In genomic region chr12:50593481-50593880, GRCm38 (mm10) we compare ENCODE assay signal across 23 mouse cellular contexts.
"Had no signal": no experiment of that assay in that cellular context is flagged by ENCODE, and none has a peak within 500 bp of the region (broad histone marks: within the 10 kb centered on the region; RNA-seq: fewer than 3 reads in every experiment).

No protein-coding gene starts in this region.

- ATAC-seq: forebrain, postnatal 0 days; hindbrain, postnatal 0 days; intestine, embryonic 16.5 days had no signal

- H3K9ac ChIP-seq: forebrain, postnatal 0 days; heart, embryonic 13.5 days; heart, embryonic 15.5 days; hindbrain, embryonic 13.5 days; hindbrain, embryonic 15.5 days; limb, embryonic 13.5 days; limb, embryonic 15.5 days had no signal

- H3K4me2 ChIP-seq: heart, embryonic 11.5 days; heart, embryonic 13.5 days; heart, embryonic 15.5 days; hindbrain, embryonic 13.5 days; hindbrain, embryonic 15.5 days; limb, embryonic 13.5 days; limb, embryonic 15.5 days had no signal

- H3K4me3 ChIP-seq: heart, adult 2 months; heart, embryonic 13.5 days; heart, embryonic 15.5 days; hindbrain, embryonic 13.5 days; hindbrain, embryonic 15.5 days; limb, embryonic 13.5 days; limb, embryonic 15.5 days had no signal

- DNase-seq: forebrain, postnatal 0 days; gastrocnemius, postnatal 14 days; gastrocnemius, postnatal 36 days; heart, adult 11 months; heart, adult 2 months; heart, postnatal 14 days; heart, postnatal 36 days; kidney, adult 11 months; kidney, adult 2 months; kidney, postnatal 14 days; kidney, postnatal 36 days; layer of hippocampus, adult 9-11 months; layer of hippocampus, postnatal 36 days; left cerebral cortex, postnatal 4 days had no signal

- H3K4me1 ChIP-seq: hindbrain, embryonic 13.5 days; hindbrain, embryonic 15.5 days; limb, embryonic 13.5 days; limb, embryonic 15.5 days had no signal

- H3K36me3 ChIP-seq: heart, embryonic 13.5 days; heart, embryonic 15.5 days; hindbrain, embryonic 13.5 days; hindbrain, embryonic 15.5 days; limb, embryonic 13.5 days; limb, embryonic 15.5 days had no signal

- H3K27me3 ChIP-seq: heart, embryonic 13.5 days; heart, embryonic 15.5 days; hindbrain, embryonic 13.5 days; hindbrain, embryonic 15.5 days; limb, embryonic 13.5 days; limb, embryonic 15.5 days had no signal

- H3K9me3 ChIP-seq: heart, embryonic 13.5 days; heart, embryonic 15.5 days; hindbrain, embryonic 13.5 days; hindbrain, embryonic 15.5 days; limb, embryonic 13.5 days; limb, embryonic 15.5 days had no signal

- H3K27ac ChIP-seq: heart, adult 2 months; heart, embryonic 13.5 days; heart, embryonic 15.5 days; hindbrain, embryonic 13.5 days; hindbrain, embryonic 15.5 days; hindbrain, postnatal 0 days; limb, embryonic 13.5 days; limb, embryonic 15.5 days had no signal
